In genomic region chr9:49051349-49051748, GRCm38 (mm10) we compare ENCODE assay signal across 9 mouse cellular contexts. TPM values are rescaled to one million over a fixed set of nuclear protein-coding genes. Genes with fewer than 3 reads are reported as not detected.
DNase-seq lines count a peak whose midpoint lies in the region; ATAC-seq and TF ChIP-seq lines count a peak whose summit lies in the region.
"Had no signal": no experiment of that assay in that cellular context is flagged by ENCODE, and none has a peak within 500 bp of the region (broad histone marks: within the 10 kb centered on the region; RNA-seq: fewer than 3 reads in every experiment).

No protein-coding gene starts in this region.

- H3K9me3 ChIP-seq in liver, embryonic 12.5 days (replicated peaks): no peaks in the 10 kb centered on the region

- WGBS in liver, adult 2 months: 7% methylated on average over 5 of the region's 5 CpGs
- 9% methylated on average over 5 of the region's 5 CpGs for WGBS in liver, embryonic 12.5 days (ENCODE audit: insufficient replicate concordance)

- no peak for TF ChIP-seq POLR2A in liver, adult 2 months (IDR thresholded peaks at IDR 0.05; ENCODE audit: extremely low read depth, insufficient read depth, low read length)
- no peak for TF ChIP-seq POLR2A in cortical plate, adult 2 months (IDR thresholded peaks at IDR 0.05; ENCODE audit: extremely low read depth, insufficient read depth, low read length)

- H3K9ac ChIP-seq in liver, adult 2 months (ENCODE audit: low read depth, low read length): no peak overlapping the region
- H3K9ac ChIP-seq in liver, embryonic 12.5 days: no peak overlapping the region

- no peaks in the 10 kb centered on the region for H3K79me2 ChIP-seq in liver, adult 2 months (ENCODE audit: control insufficient read depth, insufficient read depth, low read length)

- no peaks in the 10 kb centered on the region for H3K36me3 ChIP-seq in liver, adult 2 months (ENCODE audit: control insufficient read depth, insufficient read depth, low read length)
- H3K36me3 ChIP-seq in liver, embryonic 12.5 days: no peaks in the 10 kb centered on the region

- no peak overlapping the region for H3K4me3 ChIP-seq in liver, adult 2 months (ENCODE audit: insufficient read depth, low read depth, low read length)
- no peak overlapping the region for H3K4me3 ChIP-seq in liver, embryonic 12.5 days
- no peak overlapping the region for H3K4me3 ChIP-seq in cortical plate, adult 2 months (ENCODE audit: insufficient read depth, low read length)

- H3K4me2 ChIP-seq in liver, embryonic 12.5 days: no peak overlapping the region

- H3K4me1 ChIP-seq in liver, adult 2 months (ENCODE audit: control insufficient read depth, insufficient read depth, low read length): no peaks in the 10 kb centered on the region
- H3K4me1 ChIP-seq in liver, embryonic 12.5 days: peaks cover 12% of the 10 kb centered on the region
- H3K4me1 ChIP-seq in cortical plate, adult 2 months (ENCODE audit: control insufficient read depth, insufficient read depth, low read length): no peaks in the 10 kb centered on the region; the same call in 1 of the 2 replicates

- H3K27ac ChIP-seq in liver, adult 2 months (replicated peaks; ENCODE audit: insufficient read depth, low read depth, low read length): no peak overlapping the region
- H3K27ac ChIP-seq in liver, embryonic 12.5 days: no peak overlapping the region
- no peak overlapping the region for H3K27ac ChIP-seq in cortical plate, adult 2 months (ENCODE audit: insufficient read depth, low read length)

- peak; percentile 52 for DNase-seq in liver, adult 2 months (ENCODE audit: extremely low read depth, low read depth, low spot score)
- DNase-seq in adrenal gland, adult (ENCODE audit: inconsistent age in 2 of 2, low spot score in 1 of 2): peak; percentile 46 to 77
- DNase-seq in heart, postnatal 4 days: peak; percentile 78
- DNase-seq in left cerebral cortex, postnatal 36 days (ENCODE audit: low spot score in 2 of 2): peak; percentile 35 to 54
- peak; percentile 54 for DNase-seq in ovary, postnatal 36 days (ENCODE audit: low spot score)
- DNase-seq in thymus, postnatal 14 days: peak; percentile 74

- ATAC-seq in liver, embryonic 12.5 days: no peak

- no peaks in the 10 kb centered on the region for H3K27me3 ChIP-seq in liver, adult 2 months (ENCODE audit: control insufficient read depth, insufficient read depth, low read length)
- H3K27me3 ChIP-seq in liver, embryonic 12.5 days (replicated peaks): no peaks in the 10 kb centered on the region

- intact Hi-C loops in left cerebral cortex, postnatal 36 days (cut with DNase I): loop anchor here (5.0 kb wide), 1 partner anchor 404 kb away; no protein-coding TSS in a partner anchor

- TF ChIP-seq CTCF in liver, adult 2 months (IDR thresholded peaks at IDR 0.05; ENCODE audit: low read depth, low read length): peak; percentile 70; the same call in 1 of the 2 replicates
- peak; percentile 84 for TF ChIP-seq CTCF in cortical plate, adult 2 months (IDR thresholded peaks at IDR 0.05; ENCODE audit: extremely low read depth, insufficient read depth, low read length)

RNA-seq across cellular contexts. Expression of gene Zw10, which starts 4.1 kb away (rescaled TPM):
- 9.6 and 9.9 TPM in 2 replicates for total RNA-seq in liver, adult 2 months (2014; rRNA removed)
- 5.6 and 6.1 TPM in 2 replicates for polyA plus RNA-seq in liver, adult 2 months (2012; rRNA removed)
- polyA plus RNA-seq in liver, embryonic 12.5 days (2016; fragmentation: Nextera tagmentation; extraction: Ambion mirVana): 32.7 and 32.8 TPM in 2 replicates
- polyA plus RNA-seq in cortical plate, adult 2 months (2012; rRNA removed): 22.1 and 22.6 TPM in 2 replicates
- total RNA-seq in heart, postnatal 4 days (2021): 10 to 100 TPM; 13.4 to 15.7 TPM
- 10 to 100 TPM; 14.1 to 19.6 TPM for total RNA-seq in left cerebral cortex, postnatal 36 days (2021)

RNA-seq across cellular contexts. Expression of gene Tmprss5, which starts 29.7 kb away (rescaled TPM):
- not detected in 2 replicates for total RNA-seq in liver, adult 2 months (2014; rRNA removed)
- polyA plus RNA-seq in liver, adult 2 months (2012; rRNA removed): not detected in 2 replicates
- polyA plus RNA-seq in liver, embryonic 12.5 days (2016; fragmentation: Nextera tagmentation; extraction: Ambion mirVana): not detected in 2 replicates
- polyA plus RNA-seq in cortical plate, adult 2 months (2012; rRNA removed): 2.2 and 2.8 TPM in 2 replicates
- not detected for total RNA-seq in heart, postnatal 4 days (2021)
- total RNA-seq in left cerebral cortex, postnatal 36 days (2021): under 1 TPM; 0.39 to 0.54 TPM
- polyA plus RNA-seq: heart, embryonic 14.5 days had no signal
